Mouse (Mus musculus) lung, adult 18-20 months (tissue): ENCODE data around the gene Afap1l2.

Experiments used
- DNase-seq, 2 experiments: peaks; one replicate each; pipeline ENCODE4 v3.0.0; 2022; ENCODE audit warnings: mixed read lengths in 2 of 2

The Afap1l2 gene

DNA sequence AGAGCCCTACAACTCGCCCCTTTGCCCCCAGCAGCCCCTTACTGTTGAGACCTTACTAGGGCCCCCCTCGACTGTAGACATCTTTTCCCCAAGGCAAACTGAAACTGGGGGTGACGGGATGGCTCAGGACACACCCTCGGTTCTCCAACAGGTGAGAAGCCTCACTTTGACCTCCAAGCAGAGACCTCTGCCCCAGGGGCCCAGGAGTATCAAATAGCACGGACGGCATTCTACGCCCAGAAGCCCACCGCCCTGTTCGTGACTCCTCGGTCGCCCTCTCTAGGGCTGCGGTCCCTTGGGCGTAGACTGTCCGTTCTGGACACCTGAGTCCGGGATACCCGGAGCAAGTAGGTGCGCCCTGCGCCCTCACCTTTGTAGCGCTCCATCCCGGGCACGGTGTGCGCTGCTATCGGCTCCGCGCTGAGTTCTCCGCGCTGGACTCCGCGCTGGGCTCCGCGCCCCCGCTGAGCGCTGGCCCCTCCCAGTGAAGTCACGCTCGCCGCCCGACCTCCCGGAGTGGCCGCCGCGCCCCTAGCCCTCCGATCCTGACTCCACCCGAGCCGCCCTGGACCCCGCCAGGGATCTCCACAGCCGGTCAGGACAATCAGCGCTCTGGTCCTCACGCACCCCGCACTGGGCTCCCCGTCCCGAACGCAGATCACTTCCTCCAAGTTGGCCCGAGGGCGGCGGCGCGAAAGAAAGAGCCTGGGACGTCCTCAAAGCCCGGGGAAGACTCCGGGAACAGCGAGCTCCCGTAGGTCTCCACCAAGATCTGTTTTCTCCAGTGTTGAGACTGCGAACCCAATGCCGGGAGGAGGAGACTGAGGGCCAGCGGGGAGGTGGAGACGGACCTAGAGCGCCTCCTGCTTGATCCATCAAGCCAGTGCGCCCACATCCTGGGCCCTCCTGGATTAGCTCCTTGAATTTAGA, at the start of gene Afap1l2:
Gene Afap1l2, minus strand, starts transcription at position 448 of the 930 bp plus-strand sequence.
- DNase-seq: peak; percentile 64 to 70

DNA sequence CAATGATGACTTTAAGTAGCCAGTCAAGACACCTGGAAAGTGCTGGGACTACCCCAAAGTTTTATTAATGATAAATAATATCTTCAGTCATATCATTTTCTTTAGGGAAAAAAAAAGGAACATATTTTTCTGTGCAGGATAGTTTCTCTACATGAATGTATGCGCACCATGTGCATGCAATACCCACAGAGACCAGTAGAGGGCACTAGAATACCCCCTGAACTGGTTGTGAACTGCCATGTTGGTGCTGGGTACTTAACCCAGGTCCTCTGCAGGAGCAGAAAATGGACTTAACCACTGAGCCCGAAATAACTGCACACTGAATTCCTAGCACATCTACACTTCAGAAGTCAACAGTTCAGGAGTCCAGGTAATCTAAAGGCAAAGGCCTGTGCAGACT, 49.5 kb upstream of the Afap1l2 start:
- DNase-seq: no peak

DNA sequence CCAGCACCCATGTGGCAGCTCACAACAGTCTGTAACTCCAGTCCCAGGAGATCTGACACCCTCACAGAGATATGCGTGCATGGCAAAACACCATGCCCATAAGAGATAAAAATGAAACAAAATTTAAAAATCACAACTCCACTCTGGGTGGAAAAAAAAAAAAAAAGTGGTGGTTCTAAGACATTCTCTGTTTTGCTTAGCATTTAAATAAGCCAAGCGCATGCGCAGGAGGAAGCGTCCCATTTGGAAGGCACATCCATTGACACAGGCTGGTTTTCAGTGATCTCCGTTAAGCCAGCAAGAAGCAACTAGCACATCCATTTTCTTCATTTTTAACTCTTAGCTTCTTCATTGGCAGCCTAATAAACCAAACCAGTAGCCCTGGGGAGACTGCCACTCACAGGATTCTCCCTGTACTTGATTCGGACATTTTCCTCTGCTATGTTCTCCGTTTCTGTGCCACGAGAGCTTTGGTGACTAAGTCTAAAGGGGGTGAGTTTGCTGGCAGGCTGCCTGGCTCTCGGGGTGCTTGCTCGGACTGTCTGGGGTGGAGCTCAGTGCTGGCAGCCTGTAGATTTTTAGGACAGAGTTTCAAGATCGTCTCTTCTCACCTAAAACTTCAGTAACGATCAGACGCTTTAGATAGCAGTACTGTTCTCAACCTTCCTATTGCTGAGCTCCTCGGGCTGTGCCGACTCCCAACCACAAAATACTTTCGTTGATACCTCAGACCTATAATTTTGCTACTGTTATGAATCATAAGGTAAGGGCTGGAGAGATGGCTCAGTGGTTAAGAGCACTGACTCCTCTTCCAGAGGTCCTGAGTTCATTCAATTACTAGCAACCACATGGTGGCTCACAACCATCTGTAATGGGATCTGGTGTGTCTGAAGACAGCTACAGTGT, 47.4 kb upstream of the Afap1l2 start:
- DNase-seq: no peak

DNA sequence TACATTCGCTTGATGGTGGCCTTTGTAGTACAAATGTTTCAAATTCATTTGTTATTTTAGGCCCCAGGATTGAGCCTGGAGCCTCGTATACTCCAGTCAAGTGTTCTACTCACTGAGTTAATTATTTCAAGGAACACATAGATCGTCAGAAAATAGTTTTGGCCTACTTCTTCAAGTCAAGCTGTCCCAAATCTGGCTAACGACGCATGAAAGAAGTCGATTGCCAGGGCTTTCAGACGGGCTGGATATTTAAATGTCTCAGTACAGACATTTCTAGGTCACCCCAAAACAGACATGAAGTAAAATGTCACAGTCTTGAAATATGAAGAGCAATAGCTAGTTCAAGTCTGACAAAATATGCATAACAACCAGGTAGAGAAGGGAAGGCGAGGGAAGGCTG, 44.9 kb upstream of the Afap1l2 start:
- no peak for DNase-seq

DNA sequence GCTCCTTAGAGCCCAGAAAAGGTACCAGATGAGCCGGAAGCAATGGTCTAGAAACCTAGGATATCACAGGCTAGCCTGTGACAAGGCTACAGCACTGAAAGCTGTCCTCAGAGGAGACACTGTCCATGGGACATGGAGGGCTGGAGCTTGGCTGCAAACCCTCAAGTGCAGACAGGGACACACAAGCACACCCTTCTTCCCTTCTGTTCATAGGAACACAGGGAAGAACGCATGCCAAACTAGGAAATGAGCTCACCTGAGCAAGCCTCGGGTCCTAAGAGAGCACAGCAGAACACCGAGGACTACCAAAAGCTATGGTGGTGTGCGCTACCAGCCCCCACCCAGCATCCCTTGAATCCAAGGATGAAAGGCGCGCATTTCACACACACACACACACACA, 44.0 kb upstream of the Afap1l2 start:
- DNase-seq: no peak

DNA sequence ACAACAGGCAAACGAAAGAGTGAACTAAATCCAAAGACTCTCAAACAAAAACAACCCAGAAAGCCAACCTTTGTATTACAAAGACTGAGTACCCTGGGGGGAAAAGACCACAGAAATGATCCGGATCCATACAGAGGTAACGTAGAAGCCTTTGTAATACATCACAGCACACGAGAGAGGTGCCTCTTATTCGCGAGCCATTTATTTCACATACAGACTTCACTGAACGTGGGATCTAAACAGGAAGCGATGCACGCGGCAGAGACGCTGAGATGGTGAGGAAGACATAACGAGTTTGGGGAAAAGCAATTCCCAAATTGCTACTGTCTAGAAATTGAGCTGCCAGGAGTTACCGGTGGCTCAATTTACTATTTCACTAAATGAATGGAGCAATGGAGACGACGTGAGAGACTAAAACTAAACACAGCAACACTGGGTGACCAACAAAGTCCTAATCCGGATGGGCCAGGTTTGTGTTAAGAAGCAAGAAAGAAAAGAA, 41.6 kb upstream of the Afap1l2 start:
- DNase-seq: no peak

DNA sequence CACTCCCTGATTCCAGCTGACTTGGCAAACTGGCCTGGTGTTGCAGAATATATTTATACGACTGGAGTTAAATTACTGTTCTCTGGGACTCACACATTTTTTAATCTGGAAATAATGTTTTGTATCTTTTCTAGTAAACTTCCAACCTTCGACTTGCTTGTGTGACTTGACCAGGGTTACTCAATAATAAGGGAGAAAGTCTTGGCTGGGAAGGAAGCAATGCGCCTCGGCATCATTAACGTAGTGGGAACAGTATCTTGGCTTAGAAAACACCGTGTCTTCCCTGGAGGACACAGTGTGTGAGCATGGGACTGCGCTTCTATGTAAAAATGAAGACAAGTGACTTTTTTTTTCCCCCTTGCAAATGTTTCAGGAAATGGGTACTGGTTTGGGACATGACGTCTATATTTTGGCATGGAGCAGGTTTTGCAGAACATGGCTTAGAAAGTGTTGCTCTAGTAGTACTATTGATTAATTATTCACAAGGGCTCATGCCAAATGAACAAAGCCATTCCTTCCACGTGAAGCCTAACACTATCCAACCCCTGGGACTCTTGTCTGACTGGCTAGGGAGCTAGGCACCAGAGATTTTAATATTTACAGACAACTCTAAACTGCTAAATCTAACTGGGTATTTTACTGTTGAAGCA, 39.8 kb upstream of the Afap1l2 start:
- peak in 1 of 2 experiments; percentile 24 for DNase-seq

DNA sequence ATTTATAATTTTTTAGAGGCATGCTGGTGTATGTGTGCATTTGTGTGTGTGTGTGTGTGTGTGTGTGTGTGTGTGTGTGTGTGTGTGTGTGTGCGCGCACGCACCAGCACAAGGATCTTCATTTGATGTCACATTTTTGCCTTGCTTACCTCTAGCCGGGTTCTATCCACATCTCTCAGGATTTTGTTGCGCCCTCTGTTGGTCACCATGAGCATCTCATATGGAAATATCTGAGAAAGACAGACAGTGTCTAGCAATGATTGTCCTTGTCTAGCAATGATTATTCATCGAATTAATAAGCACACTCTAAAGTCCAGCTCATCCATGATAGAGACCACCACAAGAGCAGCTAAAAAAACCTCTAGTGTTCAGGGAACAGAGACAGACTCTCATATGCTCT, 31.2 kb upstream of the Afap1l2 start:
- no peak for DNase-seq

DNA sequence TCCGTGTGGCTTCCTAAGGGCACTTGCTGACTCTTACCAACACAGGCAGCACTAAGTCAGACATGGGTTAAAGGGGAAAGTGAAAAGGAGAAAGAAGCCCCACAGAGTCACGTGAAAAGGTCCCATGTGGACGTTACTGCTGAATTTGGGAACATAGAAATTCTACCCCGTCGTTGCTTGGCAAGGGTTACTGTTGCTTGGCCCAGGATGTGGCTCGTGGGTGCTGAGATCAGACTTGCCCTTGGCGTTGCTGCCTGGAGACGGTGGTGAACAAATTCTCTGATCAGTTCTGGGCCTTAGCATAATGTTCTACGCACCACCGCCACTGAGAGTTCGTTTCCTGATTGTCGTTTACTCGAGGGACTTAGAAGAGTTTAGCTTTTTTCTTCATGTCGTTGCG, 28.8 kb upstream of the Afap1l2 start:
- DNase-seq: no peak

DNA sequence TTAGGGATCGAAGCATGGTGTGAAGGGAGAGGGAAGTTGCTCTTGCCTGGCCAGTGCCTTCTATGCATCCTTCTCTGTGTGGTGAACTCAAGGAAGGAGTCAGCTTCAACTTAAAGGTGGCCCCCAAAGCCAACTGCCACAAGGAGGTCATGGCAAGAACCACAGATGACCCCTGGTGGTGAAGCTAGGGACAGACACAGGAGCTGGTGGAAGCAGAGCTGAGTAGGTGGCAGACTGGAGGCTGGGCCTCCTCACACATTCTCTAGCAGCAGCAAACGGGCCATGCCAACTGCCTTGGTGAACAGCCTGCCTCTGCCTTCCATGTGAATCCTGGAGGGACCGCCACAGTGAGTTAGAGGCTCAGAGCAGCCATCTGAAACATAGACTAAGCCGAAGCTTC, 23.6 kb upstream of the Afap1l2 start:
- peak; percentile 61 to 73 for DNase-seq

DNA sequence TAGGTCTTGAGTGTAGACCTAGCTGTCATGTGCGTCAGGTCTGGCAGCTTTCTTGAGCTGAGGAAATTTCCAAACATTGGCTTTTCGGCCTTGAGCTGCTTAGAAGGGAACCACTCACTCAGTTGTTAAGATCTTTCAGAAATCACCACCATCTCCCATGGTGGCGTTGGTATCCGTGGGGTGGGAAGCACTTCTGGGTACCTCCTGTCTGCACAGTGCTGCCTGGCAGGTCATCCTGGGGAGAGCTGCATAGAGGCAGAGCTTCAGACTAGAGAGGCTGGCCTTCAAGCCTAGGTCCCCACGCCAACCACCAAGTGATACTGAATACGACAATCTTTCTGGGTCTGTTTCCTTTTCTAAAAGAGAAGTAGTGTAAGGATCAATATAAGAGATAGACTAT, 21.4 kb upstream of the Afap1l2 start:
- no peak for DNase-seq

DNA sequence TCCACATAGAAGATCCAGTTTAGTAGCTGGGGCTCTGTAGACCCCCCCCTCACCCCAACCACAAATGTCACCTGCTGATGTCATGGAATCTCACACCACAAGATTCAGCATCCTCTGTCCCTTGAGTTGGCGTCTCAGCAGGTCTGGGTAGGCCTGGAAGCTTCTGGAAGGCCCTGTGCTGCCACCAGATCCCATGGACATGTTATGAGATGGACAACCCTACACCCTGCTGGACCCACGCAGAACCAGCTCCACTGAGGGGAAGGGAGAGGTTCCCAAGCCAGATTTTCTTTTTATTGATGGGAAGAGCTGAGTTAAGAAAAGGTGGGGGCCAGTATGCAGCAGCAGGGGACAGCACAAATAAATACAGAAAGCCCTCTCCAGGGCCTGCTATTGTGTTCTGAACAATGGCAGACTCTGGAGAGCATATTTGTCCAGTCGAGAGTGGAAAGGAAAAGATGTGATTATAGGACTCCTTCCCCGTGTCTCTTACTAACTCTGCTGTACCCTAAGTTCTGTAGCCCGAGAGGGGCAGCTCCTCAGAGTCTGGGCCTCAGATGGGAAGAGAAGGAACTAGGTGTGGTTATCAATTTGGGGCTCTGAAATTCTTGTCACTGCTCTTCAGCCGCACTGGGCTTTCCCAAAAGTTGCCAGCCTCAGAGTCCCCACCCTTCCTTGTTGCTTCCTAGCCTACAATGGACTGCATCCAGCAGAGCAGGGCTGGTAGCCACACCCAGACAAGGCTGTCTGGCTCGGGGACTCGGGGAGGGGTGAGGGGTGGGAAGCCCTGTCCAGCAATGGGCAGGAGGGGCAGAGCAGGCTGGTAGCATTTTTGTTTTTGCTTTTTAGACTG, 20.5 kb upstream of the Afap1l2 start:
- peak; percentile 62 to 75 for DNase-seq

DNA sequence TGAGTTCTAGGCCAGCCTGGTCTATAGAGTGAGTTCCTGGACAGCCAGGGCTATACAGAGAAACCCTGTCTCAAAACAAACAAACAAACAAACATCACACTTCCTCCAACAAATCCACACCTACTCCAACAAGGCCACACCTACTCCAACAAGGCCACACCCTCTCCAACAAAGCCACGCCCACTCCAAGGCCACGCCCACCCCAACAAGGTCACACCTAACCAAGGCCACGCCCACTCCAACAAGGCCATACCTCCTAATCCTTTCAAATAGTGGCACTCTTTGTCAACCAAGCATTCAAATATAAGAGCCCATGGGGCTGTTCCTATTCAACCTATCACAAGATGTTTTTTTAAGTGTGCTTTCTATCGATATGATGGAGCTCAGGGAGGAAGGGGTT, 18.5 kb upstream of the Afap1l2 start:
- DNase-seq: no peak

DNA sequence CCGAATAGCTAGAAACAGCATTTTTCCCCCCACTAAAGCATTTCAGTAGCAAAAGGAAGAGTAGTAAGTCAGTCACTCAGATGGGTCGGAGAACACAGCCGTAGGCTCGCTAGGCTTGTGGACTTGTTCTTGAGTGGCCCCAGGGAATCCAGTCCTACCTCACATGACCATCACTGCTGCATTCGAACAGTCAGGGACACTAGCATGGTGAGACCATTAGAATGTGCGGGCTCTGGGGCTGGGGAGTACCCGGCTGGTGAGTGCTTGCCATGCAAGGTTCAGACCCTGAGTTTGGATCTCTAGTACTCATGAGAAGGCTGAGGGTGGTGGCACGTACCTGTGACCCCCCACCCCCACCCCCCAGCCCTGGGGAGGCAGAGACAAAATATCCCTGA, 9.8 kb upstream of the Afap1l2 start:
- DNase-seq: no peak

DNA sequence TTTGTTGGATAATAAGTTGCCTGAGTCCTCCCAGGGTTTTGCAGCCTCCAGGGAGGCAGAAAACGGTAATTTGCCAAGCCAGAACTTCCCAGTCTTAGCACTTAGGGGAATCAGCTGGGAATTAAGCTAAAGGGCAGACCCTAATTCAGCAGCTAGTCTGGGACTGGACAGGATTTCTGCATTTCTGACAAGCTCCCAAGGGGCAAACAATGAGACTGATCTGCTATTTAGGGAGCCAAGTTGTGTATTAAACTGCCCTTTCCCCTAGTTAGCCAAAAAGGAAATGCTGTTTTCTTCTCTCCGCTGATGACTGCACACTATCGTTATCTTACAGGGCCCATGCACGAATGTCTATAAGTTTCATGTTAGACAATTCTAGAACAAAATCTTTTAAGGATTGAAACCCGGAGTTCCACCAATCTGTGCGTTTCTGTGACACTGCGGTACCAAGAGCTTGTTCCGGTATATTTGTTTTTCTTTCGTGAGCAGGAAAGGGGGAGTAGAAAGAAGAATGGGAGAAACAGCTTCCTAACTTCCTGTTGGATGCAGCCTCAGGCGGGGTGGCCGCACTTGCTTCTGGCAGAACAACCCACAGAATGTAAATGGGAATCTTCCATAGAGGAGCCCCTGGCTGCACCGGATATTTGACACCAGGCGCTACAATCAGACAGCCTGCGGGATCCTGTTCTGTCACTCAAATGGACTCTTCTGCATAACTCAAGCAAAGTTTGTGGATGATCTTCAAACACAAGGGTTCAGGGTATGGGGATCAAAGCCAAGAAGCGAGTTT, 9.2 kb upstream of the Afap1l2 start:
- DNase-seq: no peak

DNA sequence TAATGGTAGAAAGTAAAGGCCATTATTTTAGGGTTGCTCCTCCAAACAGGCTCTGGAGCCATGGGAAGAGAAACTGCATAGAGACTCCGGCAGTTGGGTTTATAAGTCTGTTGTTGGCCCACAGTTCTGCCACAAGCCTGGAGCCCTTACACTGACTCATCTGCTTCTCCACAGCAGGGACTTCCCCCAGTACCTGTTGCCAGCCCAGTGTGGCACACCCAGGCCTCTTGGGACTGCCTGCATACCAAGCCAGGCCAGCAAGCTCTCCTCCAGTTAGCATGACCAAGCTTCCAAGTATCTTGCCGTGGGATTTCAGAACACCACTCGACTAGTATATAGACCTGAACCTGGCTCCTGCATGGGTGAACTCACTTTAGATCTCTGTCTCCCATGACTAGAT, 6.8 kb upstream of the Afap1l2 start:
- peak; percentile 51 to 67 for DNase-seq

DNA sequence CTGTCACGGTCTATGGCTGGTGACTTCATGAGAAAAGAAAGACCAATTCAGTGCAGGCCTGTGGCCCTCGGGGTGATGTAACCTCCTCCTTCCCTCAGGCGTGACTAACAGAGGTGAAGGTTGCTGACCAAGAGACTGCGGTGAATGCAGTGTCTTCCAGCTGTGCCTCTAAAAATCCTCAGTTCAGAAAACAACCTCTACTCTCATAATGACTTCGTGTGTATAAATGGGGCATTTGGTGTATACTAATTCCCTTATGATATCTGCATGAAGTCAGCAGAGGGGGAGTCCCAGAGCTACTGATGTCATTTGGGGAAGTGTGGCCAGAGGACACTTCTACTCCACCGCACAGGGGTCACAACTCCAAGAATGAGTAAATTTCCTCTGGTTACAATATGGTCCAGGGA, 5.2 kb upstream of the Afap1l2 start:
- DNase-seq: no peak

DNA sequence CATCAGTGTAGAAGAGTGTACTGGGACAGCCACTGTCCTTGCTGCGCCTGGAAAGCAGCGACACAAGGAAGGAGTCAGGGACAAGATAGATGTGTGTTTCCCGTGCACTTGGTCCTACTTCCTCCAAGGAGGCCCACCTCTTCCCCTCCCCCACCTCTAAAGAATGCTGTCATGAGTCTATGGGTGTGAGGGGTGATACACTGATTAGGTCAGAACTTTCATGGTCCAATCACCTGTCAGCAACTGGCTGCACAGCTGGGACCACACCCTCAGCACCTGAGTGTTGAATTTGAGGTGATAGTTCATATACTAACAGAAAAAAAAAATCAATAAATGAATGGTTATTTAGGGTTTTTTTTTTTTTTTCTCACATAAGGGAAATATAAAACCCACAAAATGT, 4.0 kb upstream of the Afap1l2 start:
- no peak for DNase-seq

DNA sequence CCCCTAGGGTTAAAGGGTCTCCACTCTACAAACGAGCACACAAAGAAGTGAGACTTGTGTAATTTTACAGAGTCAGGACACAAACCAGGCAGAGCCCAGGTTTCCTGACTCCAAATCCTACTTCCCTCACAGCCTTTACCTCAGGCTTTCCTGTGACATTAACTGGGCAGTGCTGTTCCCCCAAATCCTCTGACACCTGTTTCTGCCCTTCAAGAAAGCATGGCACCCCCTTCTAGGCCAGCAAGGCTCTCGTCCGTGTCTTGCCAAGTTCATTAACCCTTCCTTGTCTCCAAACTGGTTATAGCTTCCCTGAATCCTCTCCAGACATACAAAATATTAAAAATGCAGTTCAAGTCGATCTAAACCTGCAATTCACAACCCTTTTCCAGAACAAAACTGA, 2.0 kb upstream of the Afap1l2 start:
- DNase-seq: no peak

DNA sequence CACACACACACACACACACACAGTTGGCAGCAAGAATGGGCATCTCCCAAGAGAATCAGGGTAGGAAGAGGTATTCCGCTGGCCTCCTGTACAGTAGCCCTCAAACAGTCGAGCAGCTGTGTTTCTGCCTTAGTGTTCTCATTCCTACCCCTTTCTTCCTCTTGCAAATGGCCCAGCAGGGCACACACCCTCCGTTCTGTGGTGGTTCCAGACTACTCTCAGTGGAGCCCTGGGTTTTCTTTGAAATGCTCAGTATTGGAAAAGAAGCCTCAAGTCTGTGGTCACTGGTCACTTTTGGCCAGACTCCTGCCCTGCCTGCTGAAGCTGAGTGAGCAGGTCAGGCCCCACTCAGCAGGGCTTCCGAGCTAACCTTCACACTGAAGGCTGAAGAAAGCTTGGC, 1.6 kb upstream of the Afap1l2 start:
- DNase-seq: no peak

DNA sequence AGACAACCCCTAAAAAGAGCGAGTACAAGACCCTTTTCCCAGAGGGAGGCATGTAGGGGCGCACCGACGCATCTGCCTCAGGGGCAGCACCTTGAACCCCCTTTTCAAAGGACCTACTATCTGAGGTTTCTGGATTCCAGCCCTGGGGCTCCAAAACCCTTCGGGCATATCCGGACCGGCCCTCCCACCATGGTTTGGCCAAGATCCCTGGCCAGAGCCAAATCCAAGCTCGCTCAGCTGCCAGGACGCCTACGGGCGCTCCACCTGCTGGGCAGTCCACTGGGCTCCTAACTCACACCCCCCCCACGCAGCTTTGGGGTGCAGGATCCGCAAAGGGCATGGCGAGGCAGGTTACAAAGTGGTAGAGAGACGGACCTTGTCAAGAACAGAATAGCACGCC, 737 bp downstream of the Afap1l2 start:
- DNase-seq: peak; percentile 48 to 50
